In genomic region chr19:44988321-44988720, GRCm38 (mm10) we compare ENCODE assay signal across 10 mouse cellular contexts. TPM values are rescaled to one million over a fixed set of nuclear protein-coding genes. Genes with fewer than 3 reads are reported as not detected.
DNase-seq lines count a peak whose midpoint lies in the region; ATAC-seq and TF ChIP-seq lines count a peak whose summit lies in the region.
"Had no signal": no experiment of that assay in that cellular context is flagged by ENCODE, and none has a peak within 500 bp of the region (broad histone marks: within the 10 kb centered on the region; RNA-seq: fewer than 3 reads in every experiment).

No protein-coding gene starts in this region.

- no peak overlapping the region for H3K27ac ChIP-seq in kidney, embryonic 14.5 days (ENCODE audit: low read depth, low read length)
- H3K27ac ChIP-seq in forebrain, embryonic 10.5 days: peak overlapping the region; percentile 88
- peak overlapping the region; percentile 93 for H3K27ac ChIP-seq in intestine, embryonic 15.5 days
- H3K27ac ChIP-seq in midbrain, postnatal 0 days (ENCODE audit: low read depth, low read length): peak overlapping the region; percentile 65; the same call in 1 of the 2 replicates

- H3K4me3 ChIP-seq in kidney, embryonic 14.5 days (ENCODE audit: low read length): peak overlapping the region; percentile 75
- H3K4me3 ChIP-seq in forebrain, embryonic 10.5 days: peak overlapping the region; percentile 79
- H3K4me3 ChIP-seq in intestine, embryonic 15.5 days (replicated peaks): peak overlapping the region; percentile 76
- H3K4me3 ChIP-seq in midbrain, postnatal 0 days (ENCODE audit: low read depth, low read length): peak overlapping the region; percentile 71

- ATAC-seq in kidney, embryonic 14.5 days (ENCODE audit: low FRiP score, low TSS enrichment): no peak
- ATAC-seq in intestine, embryonic 15.5 days: no peak
- no peak for ATAC-seq in midbrain, postnatal 0 days (ENCODE audit: low FRiP score)

- TF ChIP-seq CTCF in midbrain, postnatal 0 days (IDR thresholded peaks at IDR 0.05): no peak

- WGBS in kidney, embryonic 14.5 days: 17% methylated on average over 9 of the region's 9 CpGs
- WGBS in forebrain, embryonic 10.5 days: 41% methylated on average over 9 of the region's 9 CpGs
- WGBS in intestine, embryonic 15.5 days: 27% methylated on average over 9 of the region's 9 CpGs
- WGBS in midbrain, postnatal 0 days: 21% methylated on average over 9 of the region's 9 CpGs

- H3K4me1 ChIP-seq in kidney, embryonic 14.5 days (ENCODE audit: control insufficient read depth, insufficient read depth, low read length): peaks cover 37% of the 10 kb centered on the region
- peaks cover 49% of the 10 kb centered on the region for H3K4me1 ChIP-seq in forebrain, embryonic 10.5 days
- H3K4me1 ChIP-seq in intestine, embryonic 15.5 days (replicated peaks): peaks cover 26% of the 10 kb centered on the region
- H3K4me1 ChIP-seq in midbrain, postnatal 0 days (ENCODE audit: insufficient read depth, low read length): peaks cover 10% of the 10 kb centered on the region

- no peak for DNase-seq in kidney, adult 9 months
- DNase-seq in forebrain, embryonic 10.5 days (ENCODE audit: extremely low spot score, low spot score): no peak
- no peak for DNase-seq in midbrain, postnatal 0 days (ENCODE audit: low spot score)
- no peak for DNase-seq in retina, postnatal 1 day
- DNase-seq in yolk sac, embryonic 10.5 days (ENCODE audit: low spot score): no peak
- DNase-seq in left cerebral cortex, adult 11 months (ENCODE audit: low spot score): no peak

- H3K36me3 ChIP-seq in kidney, embryonic 14.5 days (ENCODE audit: control insufficient read depth, insufficient read depth, low read length): peaks cover 7% of the 10 kb centered on the region; the same call in 1 of the 2 replicates
- H3K36me3 ChIP-seq in forebrain, embryonic 10.5 days (replicated peaks): peaks cover 13% of the 10 kb centered on the region
- H3K36me3 ChIP-seq in intestine, embryonic 15.5 days: no peaks in the 10 kb centered on the region
- peaks cover 9% of the 10 kb centered on the region for H3K36me3 ChIP-seq in midbrain, postnatal 0 days (ENCODE audit: insufficient read depth, low read length)

- H3K27me3 ChIP-seq in kidney, embryonic 14.5 days (ENCODE audit: control insufficient read depth, insufficient read depth, low read length): no peaks in the 10 kb centered on the region
- H3K27me3 ChIP-seq in forebrain, embryonic 10.5 days (ENCODE audit: poor library complexity, severe bottlenecking): peaks cover 33% of the 10 kb centered on the region
- H3K27me3 ChIP-seq in intestine, embryonic 15.5 days (replicated peaks): no peaks in the 10 kb centered on the region
- H3K27me3 ChIP-seq in midbrain, postnatal 0 days (ENCODE audit: insufficient read depth, low read length): no peaks in the 10 kb centered on the region

- H3K9ac ChIP-seq in kidney, embryonic 14.5 days (ENCODE audit: low read depth, low read length): peak overlapping the region; percentile 74; the same call in 1 of the 2 replicates
- H3K9ac ChIP-seq in intestine, embryonic 15.5 days: peak overlapping the region; percentile 81; the same call in 1 of the 2 replicates
- H3K9ac ChIP-seq in midbrain, postnatal 0 days (replicated peaks; ENCODE audit: low read length, poor library complexity, severe bottlenecking): peak overlapping the region; percentile 96

- H3K4me2 ChIP-seq in kidney, embryonic 14.5 days (replicated peaks; ENCODE audit: low read depth, low read length): peak overlapping the region; percentile 99
- H3K4me2 ChIP-seq in intestine, embryonic 15.5 days (replicated peaks): peak overlapping the region; percentile 97
- peak overlapping the region; percentile 81 for H3K4me2 ChIP-seq in midbrain, postnatal 0 days (ENCODE audit: low read depth, low read length, poor library complexity, severe bottlenecking)

- H3K9me3 ChIP-seq in kidney, embryonic 14.5 days (ENCODE audit: control insufficient read depth, low read length): no peaks in the 10 kb centered on the region
- no peaks in the 10 kb centered on the region for H3K9me3 ChIP-seq in forebrain, embryonic 10.5 days
- H3K9me3 ChIP-seq in intestine, embryonic 15.5 days: no peaks in the 10 kb centered on the region
- no peaks in the 10 kb centered on the region for H3K9me3 ChIP-seq in midbrain, postnatal 0 days (ENCODE audit: low read length)
- H3K9me3 ChIP-seq: G1E had no signal

RNA-seq across cellular contexts. Expression of gene Sema4g, which starts 0.6 kb away (rescaled TPM):
- 7.0 and 7.2 TPM in 2 replicates for polyA plus RNA-seq in kidney, embryonic 14.5 days (2014; fragmentation: Nextera tagmentation; extraction: Ambion mirVana)
- polyA plus RNA-seq in forebrain, embryonic 10.5 days (2016; fragmentation: Nextera tagmentation; extraction: Ambion mirVana): 3.4 and 3.8 TPM in 2 replicates
- polyA plus RNA-seq in intestine, embryonic 15.5 days (2015; fragmentation: Nextera tagmentation; extraction: Ambion mirVana): 13.7 and 16.2 TPM in 2 replicates
- total RNA-seq in midbrain, postnatal 0 days (2014; rRNA removed): 63.2 and 74.8 TPM in 2 replicates
- 17.5 and 18.7 TPM in 2 replicates for polyA plus RNA-seq in midbrain, postnatal 0 days (2015; fragmentation: Nextera tagmentation; extraction: Ambion mirVana)

RNA-seq across cellular contexts. Expression of gene Twnk, which starts 17.1 kb away (rescaled TPM):
- polyA plus RNA-seq in kidney, embryonic 14.5 days (2014; fragmentation: Nextera tagmentation; extraction: Ambion mirVana): 19.6 and 19.9 TPM in 2 replicates
- 34.5 and 35.8 TPM in 2 replicates for polyA plus RNA-seq in forebrain, embryonic 10.5 days (2016; fragmentation: Nextera tagmentation; extraction: Ambion mirVana)
- polyA plus RNA-seq in intestine, embryonic 15.5 days (2015; fragmentation: Nextera tagmentation; extraction: Ambion mirVana): 20.5 and 22.5 TPM in 2 replicates
- 6.1 and 6.4 TPM in 2 replicates for total RNA-seq in midbrain, postnatal 0 days (2014; rRNA removed)
- 6.8 and 7.1 TPM in 2 replicates for polyA plus RNA-seq in midbrain, postnatal 0 days (2015; fragmentation: Nextera tagmentation; extraction: Ambion mirVana)

RNA-seq across cellular contexts. Expression of gene Mrpl43, which starts 17.9 kb away (rescaled TPM):
- polyA plus RNA-seq in kidney, embryonic 14.5 days (2014; fragmentation: Nextera tagmentation; extraction: Ambion mirVana): 69.9 and 83.2 TPM in 2 replicates
- 71.4 and 75.0 TPM in 2 replicates for polyA plus RNA-seq in forebrain, embryonic 10.5 days (2016; fragmentation: Nextera tagmentation; extraction: Ambion mirVana)
- 73.8 and 76.7 TPM in 2 replicates for polyA plus RNA-seq in intestine, embryonic 15.5 days (2015; fragmentation: Nextera tagmentation; extraction: Ambion mirVana)
- 55.7 and 87.6 TPM in 2 replicates for total RNA-seq in midbrain, postnatal 0 days (2014; rRNA removed)
- 98.8 and 105 TPM in 2 replicates for polyA plus RNA-seq in midbrain, postnatal 0 days (2015; fragmentation: Nextera tagmentation; extraction: Ambion mirVana)

RNA-seq across cellular contexts. Expression of gene Lzts2, which starts 25.9 kb away (rescaled TPM):
- polyA plus RNA-seq in kidney, embryonic 14.5 days (2014; fragmentation: Nextera tagmentation; extraction: Ambion mirVana): 59.1 and 68.2 TPM in 2 replicates
- 47.9 and 52.4 TPM in 2 replicates for polyA plus RNA-seq in forebrain, embryonic 10.5 days (2016; fragmentation: Nextera tagmentation; extraction: Ambion mirVana)
- 56.9 and 63.2 TPM in 2 replicates for polyA plus RNA-seq in intestine, embryonic 15.5 days (2015; fragmentation: Nextera tagmentation; extraction: Ambion mirVana)
- 32.8 and 40.4 TPM in 2 replicates for total RNA-seq in midbrain, postnatal 0 days (2014; rRNA removed)
- 12.9 TPM in 2 replicates for polyA plus RNA-seq in midbrain, postnatal 0 days (2015; fragmentation: Nextera tagmentation; extraction: Ambion mirVana)

RNA-seq across cellular contexts. Expression of gene Pdzd7, which starts 57.2 kb away (rescaled TPM):
- polyA plus RNA-seq in kidney, embryonic 14.5 days (2014; fragmentation: Nextera tagmentation; extraction: Ambion mirVana): 1.3 and 1.4 TPM in 2 replicates
- 0.15 and 0.25 TPM in 2 replicates for polyA plus RNA-seq in forebrain, embryonic 10.5 days (2016; fragmentation: Nextera tagmentation; extraction: Ambion mirVana)
- 0.40 and 0.43 TPM in 2 replicates for polyA plus RNA-seq in intestine, embryonic 15.5 days (2015; fragmentation: Nextera tagmentation; extraction: Ambion mirVana)
- 5.9 and 7.2 TPM in 2 replicates for total RNA-seq in midbrain, postnatal 0 days (2014; rRNA removed)
- polyA plus RNA-seq in midbrain, postnatal 0 days (2015; fragmentation: Nextera tagmentation; extraction: Ambion mirVana): 2.9 and 3.4 TPM in 2 replicates
- total RNA-seq: hematopoietic stem cell, adult 5-6 weeks had no signal
